Mouse (Mus musculus) heart, embryonic 14.5 days (tissue): ENCODE measurements around the gene Hes1. TPM values are rescaled to one million over a fixed set of nuclear protein-coding genes. Genes with fewer than 3 reads are reported as not detected.
A peak's percentile ranks its signal among the peaks of the same experiment; 100 is the strongest.

Experiments used
- ATAC-seq: fragments of 200-750 bp; cut with Nextera tagmentation; 2 replicates; pipeline ENCODE4 v1.8.0; 2017; ENCODE audit warnings: low read depth, moderate TSS enrichment; ENCODE audit not compliant: insufficient number of reproducible peaks, insufficient read depth, low FRiP score
- H3K27ac ChIP-seq, 2 experiments: fragments of 200-500 bp in 1 of 2; fragments of 300-500 bp in 1 of 2; sonication (generic) in 1 of 2; replicated peaks in 1 of 2; 2 replicates each; pipeline ENCODE4 v1.5.1; 2012 to 2014; ENCODE audit warnings: low read depth in 2 of 2, low read length in 2 of 2, control low read depth in 1 of 2, mild to moderate bottlenecking in 1 of 2, mixed read lengths in 1 of 2; ENCODE audit not compliant: control insufficient read depth in 1 of 2, insufficient read depth in 1 of 2
- H3K27me3 ChIP-seq: fragments of 300-500 bp; sonication (generic); 2 replicates; pipeline ENCODE4 v1.6.1; 2014; ENCODE audit warnings: mild to moderate bottlenecking, low read length, control low read depth; ENCODE audit not compliant: control insufficient read depth, insufficient read depth
- H3K36me3 ChIP-seq: fragments of 300-500 bp; sonication (generic); 2 replicates; pipeline ENCODE4 v1.6.1; 2014; ENCODE audit warnings: mild to moderate bottlenecking, control low read depth, low read length, mixed read lengths; ENCODE audit not compliant: control insufficient read depth, insufficient read depth
- H3K4me1 ChIP-seq, 2 experiments: fragments of 200-500 bp in 1 of 2; fragments of 300-500 bp in 1 of 2; sonication (generic) in 1 of 2; 2 replicates each; pipeline ENCODE4 v1.6.1; 2012 to 2014; ENCODE audit warnings: low read length in 2 of 2, control low read depth in 1 of 2, mixed read lengths in 1 of 2; ENCODE audit not compliant: control insufficient read depth in 2 of 2, insufficient read depth in 2 of 2
- H3K4me2 ChIP-seq: fragments of 300-500 bp; sonication (generic); 2 replicates; pipeline ENCODE4 v1.6.1; 2014; ENCODE audit warnings: mild to moderate bottlenecking, low read length
- H3K4me3 ChIP-seq, 2 experiments: fragments of 200-500 bp in 1 of 2; fragments of 300-500 bp in 1 of 2; sonication (generic) in 1 of 2; 2 replicates each; pipeline ENCODE4 v1.5.1; 2012 to 2014; ENCODE audit warnings: low read length in 2 of 2, mild to moderate bottlenecking in 2 of 2, control low read depth in 1 of 2, low read depth in 1 of 2, moderate library complexity in 1 of 2; ENCODE audit not compliant: control insufficient read depth in 1 of 2, insufficient read depth in 1 of 2
- H3K9ac ChIP-seq: fragments of 300-500 bp; sonication (generic); 2 replicates; pipeline ENCODE4 v1.6.1; 2014; ENCODE audit warnings: mild to moderate bottlenecking, low read length
- H3K9me3 ChIP-seq: fragments of 300-500 bp; sonication (generic); 2 replicates; pipeline ENCODE4 v1.6.1; 2016; ENCODE audit warnings: low read length, control low read depth; ENCODE audit not compliant: control insufficient read depth
- WGBS: fragments of 180-500 bp; shearing (Covaris S2); extraction: QIAGEN DNeasy Blood & Tissue Kit; methylation state at CpG from one replicate; pipeline ENCODE4 v1.1.7; 2014; 5-methylcytosine and 5-hydroxymethylcytosine counted together
- polyA plus RNA-seq: library from polyadenylated mRNA; unstranded; fragments of >200 nt; fragmentation: Nextera tagmentation; extraction: Ambion mirVana; gene quantifications from 2 replicates; pipeline ENCODE4 v1.2.1, GENCODE M21; 2014

Hes1 gene
- polyA plus RNA-seq, 1 experiment from 2014 or later = 25.4 TPM

- WGBS = 84% methylated on average over 4 of the region's 4 CpGs
- no peak overlapping the region for H3K4me3 ChIP-seq
- no peaks in the 10 kb centered on the region for H3K9me3 ChIP-seq
- ATAC-seq = no peak
- no peaks in the 10 kb centered on the region for H3K36me3 ChIP-seq
- no peak overlapping the region for H3K9ac ChIP-seq
- no peak overlapping the region for H3K4me2 ChIP-seq
- peaks cover 0 to 5% of the 10 kb centered on the region in 2 experiments; a peak in 1 of 4 replicates for H3K4me1 ChIP-seq
- H3K27ac ChIP-seq = no peak overlapping the region
- H3K27me3 ChIP-seq = no peaks in the 10 kb centered on the region
These were observed 17.8 kb downstream of the Hes1 start for GRCm38 (mm10) chr16:30081980-30082379.

DNA sequence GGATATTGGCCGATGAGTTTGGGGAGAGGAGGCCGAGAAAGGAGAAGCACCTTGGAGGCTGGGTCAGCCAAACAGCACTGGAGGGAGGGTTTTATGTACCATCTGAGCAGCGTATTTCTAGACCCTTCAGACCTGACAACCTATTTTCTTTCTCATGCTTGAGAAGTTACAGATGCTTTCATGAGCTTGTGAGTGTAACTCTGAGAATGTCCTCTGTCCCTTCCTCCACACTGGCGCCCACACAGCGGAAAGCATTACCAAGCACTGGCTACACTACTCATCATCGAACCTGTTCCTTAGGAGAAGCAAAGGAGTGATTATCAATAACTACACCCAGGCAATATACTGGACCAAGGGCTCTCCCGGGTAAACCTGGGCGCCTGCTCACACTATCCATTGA lies 18.8 kb downstream of the Hes1 start:
- H3K4me3 ChIP-seq = no peak overlapping the region
- no peaks in the 10 kb centered on the region for H3K27me3 ChIP-seq
- H3K4me1 ChIP-seq = peaks cover 0 to 5% of the 10 kb centered on the region in 2 experiments; a peak in 1 of 4 replicates
- no peak overlapping the region for H3K4me2 ChIP-seq
- no peak overlapping the region for H3K9ac ChIP-seq
- 92% methylated on average over 8 of the region's 8 CpGs for WGBS
- no peak overlapping the region for H3K27ac ChIP-seq
- no peak for ATAC-seq
- H3K9me3 ChIP-seq = no peaks in the 10 kb centered on the region
- no peaks in the 10 kb centered on the region for H3K36me3 ChIP-seq

- Histone ChIP-seq H3K9ac (no peak overlapping the region), H3K27me3 (no peaks in the 10 kb centered on the region), H3K9me3 (no peaks in the 10 kb centered on the region), H3K27ac (no peak overlapping the region), H3K4me2 (no peak overlapping the region), H3K4me1 (peaks cover 0 to 5% of the 10 kb centered on the region in 2 experiments; a peak in 1 of 4 replicates), H3K4me3 (no peak overlapping the region), H3K36me3 (no peaks in the 10 kb centered on the region)
- ATAC-seq = no peak
- WGBS = 46% methylated on average over 3 of the region's 3 CpGs
These were observed 19.4 kb downstream of the Hes1 start for GRCm38 (mm10) chr16:30083536-30083935.

DNA sequence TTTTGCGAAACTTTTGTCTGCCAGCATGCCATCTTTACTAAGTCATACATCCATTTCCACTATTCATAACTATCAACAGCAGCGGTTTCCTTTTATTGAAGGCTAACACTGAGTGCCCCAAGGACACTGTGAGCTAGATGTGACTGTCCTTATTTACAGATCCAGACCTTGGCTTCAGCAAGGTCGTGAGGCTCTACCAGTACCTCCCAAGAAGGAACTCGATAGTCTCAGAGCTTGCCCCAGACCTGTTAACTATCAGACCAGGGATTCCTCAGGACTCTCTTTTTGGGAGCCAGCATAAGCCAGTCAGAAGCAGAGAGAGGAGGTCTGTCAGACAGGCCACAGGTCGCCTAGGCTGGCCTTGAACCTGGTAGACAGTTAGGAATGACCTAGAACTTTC lies 24.5 kb downstream of the Hes1 start:
- Histone ChIP-seq H3K4me1 (no peaks in the 10 kb centered on the region), H3K27ac (no peak overlapping the region), H3K36me3 (no peaks in the 10 kb centered on the region), H3K9me3 (no peaks in the 10 kb centered on the region), H3K4me3 (no peak overlapping the region), H3K4me2 (no peak overlapping the region), H3K27me3 (no peaks in the 10 kb centered on the region), H3K9ac (no peak overlapping the region)
- WGBS = 79% methylated on average over 5 of the region's 5 CpGs
- no peak for ATAC-seq

GRCm38 (mm10) chr16:30090200-30090865 lies 26.1 kb downstream of the Hes1 start:
- WGBS = 77% methylated on average over 9 of the region's 9 CpGs
- no peak for ATAC-seq
- Histone ChIP-seq H3K9me3 (no peaks in the 10 kb centered on the region), H3K27me3 (no peaks in the 10 kb centered on the region), H3K36me3 (no peaks in the 10 kb centered on the region), H3K27ac (no peak overlapping the region), H3K4me1 (no peaks in the 10 kb centered on the region), H3K9ac (no peak overlapping the region), H3K4me3 (no peak overlapping the region), H3K4me2 (no peak overlapping the region)

GRCm38 (mm10) chr16:30096050-30096449 lies 31.9 kb downstream of the Hes1 start:
- no peak for ATAC-seq
- Histone ChIP-seq H3K36me3 (no peaks in the 10 kb centered on the region), H3K4me3 (no peak overlapping the region), H3K27ac (no peak overlapping the region), H3K9me3 (no peaks in the 10 kb centered on the region), H3K9ac (no peak overlapping the region), H3K4me2 (peak overlapping the region; percentile 2; the same call in 1 of the 2 replicates), H3K4me1 (peaks cover 9 to 14% of the 10 kb centered on the region in 2 experiments), H3K27me3 (no peaks in the 10 kb centered on the region)
- 60% methylated on average over 3 of the region's 3 CpGs for WGBS

DNA sequence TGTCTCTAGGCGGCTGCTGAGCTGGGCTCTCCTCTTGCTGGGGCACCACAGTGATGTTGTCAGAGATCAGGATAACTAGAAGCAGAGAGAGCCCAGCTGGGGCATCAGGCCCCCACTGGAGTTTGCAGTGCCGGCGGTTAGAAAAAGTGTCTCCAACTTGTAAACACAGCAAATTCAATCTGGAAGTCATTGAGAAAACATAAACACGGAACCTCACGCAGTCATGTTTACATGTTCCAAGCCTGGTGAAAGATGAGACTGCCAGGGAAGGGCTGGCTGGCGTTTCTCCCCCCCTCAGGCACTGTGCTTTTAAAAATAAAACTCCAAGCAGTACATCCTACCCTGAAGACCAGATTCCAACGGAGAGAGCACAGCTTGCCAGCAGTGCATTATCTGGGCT lies 32.3 kb downstream of the Hes1 start:
- H3K9me3 ChIP-seq = no peaks in the 10 kb centered on the region
- H3K4me2 ChIP-seq = peak overlapping the region; percentile 2; the same call in 1 of the 2 replicates
- no peaks in the 10 kb centered on the region for H3K36me3 ChIP-seq
- H3K9ac ChIP-seq = no peak overlapping the region
- 15% methylated on average over 7 of the region's 7 CpGs for WGBS
- no peak for ATAC-seq
- H3K4me1 ChIP-seq = peaks cover 9 to 14% of the 10 kb centered on the region in 2 experiments
- no peak overlapping the region for H3K4me3 ChIP-seq
- no peak overlapping the region for H3K27ac ChIP-seq
- H3K27me3 ChIP-seq = no peaks in the 10 kb centered on the region

- Histone ChIP-seq H3K9ac (no peak overlapping the region), H3K4me1 (peaks cover 11 to 23% of the 10 kb centered on the region in 2 experiments)
- 85% methylated on average over 5 of the region's 5 CpGs for WGBS
These were observed 34.9 kb downstream of the Hes1 start for GRCm38 (mm10) chr16:30099124-30099523.

More at GRCm38 (mm10) chr16:30099124-30099523, 34.9 kb downstream of the Hes1 start:
- no peaks in the 10 kb centered on the region for H3K9me3 ChIP-seq
- H3K27me3 ChIP-seq = no peaks in the 10 kb centered on the region
- H3K4me3 ChIP-seq = no peak overlapping the region
- H3K4me2 ChIP-seq = no peak overlapping the region
- H3K27ac ChIP-seq = no peak overlapping the region
- H3K36me3 ChIP-seq = no peaks in the 10 kb centered on the region
- ATAC-seq = no peak
